Mouse (Mus musculus) hindbrain, embryonic 14.5 days (tissue): Measurements from ENCODE around the gene Gbf1. TPM values are rescaled to one million over a fixed set of nuclear protein-coding genes. Genes with fewer than 3 reads are reported as not detected.

Source experiments
- ATAC-seq: fragments of 200-750 bp; cut with Nextera tagmentation; 2 replicates; pipeline ENCODE4 v1.8.0; 2017; ENCODE audit warnings: moderate number of reproducible peaks, mild to moderate bottlenecking, moderate TSS enrichment, moderate library complexity; ENCODE audit not compliant: low FRiP score
- DNase-seq: peaks from one replicate; pipeline ENCODE4 v3.0.0-alpha.2; 2015; ENCODE audit warnings: low spot score
- H3K27ac ChIP-seq: fragments of 300-500 bp; sonication (generic); 2 replicates; pipeline ENCODE4 v1.5.1; 2014; ENCODE audit warnings: mild to moderate bottlenecking, moderate library complexity
- H3K27me3 ChIP-seq: fragments of 300-500 bp; sonication (generic); 2 replicates; pipeline ENCODE4 v1.6.1; 2014; ENCODE audit warnings: mild to moderate bottlenecking, low read length, mixed read lengths; ENCODE audit not compliant: control insufficient read depth, insufficient read depth
- H3K36me3 ChIP-seq: fragments of 300-500 bp; sonication (generic); replicated peaks from 2 replicates; pipeline ENCODE4 v1.6.1; 2014; ENCODE audit not compliant: control insufficient read depth, insufficient read depth
- H3K4me1 ChIP-seq: fragments of 300-500 bp; sonication (generic); replicated peaks from 2 replicates; pipeline ENCODE4 v1.6.1; 2014; ENCODE audit warnings: antibody characterized with exemption, low read length, mixed read lengths; ENCODE audit not compliant: control insufficient read depth, insufficient read depth
- H3K4me2 ChIP-seq: fragments of 300-500 bp; sonication (generic); replicated peaks from 2 replicates; pipeline ENCODE4 v1.6.1; 2014; ENCODE audit warnings: mild to moderate bottlenecking, moderate library complexity
- H3K4me3 ChIP-seq: fragments of 300-500 bp; sonication (generic); replicated peaks from 2 replicates; pipeline ENCODE4 v1.5.1; 2014; ENCODE audit warnings: mild to moderate bottlenecking, low read length
- H3K9ac ChIP-seq: fragments of 300-500 bp; sonication (generic); 2 replicates; pipeline ENCODE4 v1.6.1; 2014
- H3K9me3 ChIP-seq: fragments of 300-500 bp; sonication (generic); 2 replicates; pipeline ENCODE4 v1.6.1; 2016; ENCODE audit warnings: low read length; ENCODE audit not compliant: control insufficient read depth
- WGBS: fragments of 180-500 bp; shearing (Covaris S2); extraction: QIAGEN DNeasy Blood & Tissue Kit; methylation state at CpG from one replicate; pipeline ENCODE4 v1.1.7; 2014; 5-methylcytosine and 5-hydroxymethylcytosine counted together
- polyA plus RNA-seq: library from polyadenylated mRNA; unstranded; fragments of >200 nt; fragmentation: Nextera tagmentation; extraction: Ambion mirVana; gene quantifications from 2 replicates; pipeline ENCODE4 v1.2.1, GENCODE M21; 2014

The Gbf1 gene
- polyA plus RNA-seq, 1 experiment from 2014 or later: 68.3 TPM

- H3K4me3 ChIP-seq: no peak overlapping the region
- WGBS: 37% methylated on average over 7 of the region's 7 CpGs
- no peak overlapping the region for H3K27ac ChIP-seq
- H3K4me1 ChIP-seq: peaks cover 29% of the 10 kb centered on the region
- no peaks in the 10 kb centered on the region for H3K27me3 ChIP-seq
- H3K36me3 ChIP-seq: peaks cover 25% of the 10 kb centered on the region
- H3K4me2 ChIP-seq: no peak overlapping the region
- ATAC-seq (no peak), DNase-seq (no peak)
- no peak overlapping the region for H3K9ac ChIP-seq
- no peaks in the 10 kb centered on the region for H3K9me3 ChIP-seq
Observed at GRCm38 (mm10) chr19:46332721-46333339, 180.5 kb downstream of the Gbf1 start.

DNA sequence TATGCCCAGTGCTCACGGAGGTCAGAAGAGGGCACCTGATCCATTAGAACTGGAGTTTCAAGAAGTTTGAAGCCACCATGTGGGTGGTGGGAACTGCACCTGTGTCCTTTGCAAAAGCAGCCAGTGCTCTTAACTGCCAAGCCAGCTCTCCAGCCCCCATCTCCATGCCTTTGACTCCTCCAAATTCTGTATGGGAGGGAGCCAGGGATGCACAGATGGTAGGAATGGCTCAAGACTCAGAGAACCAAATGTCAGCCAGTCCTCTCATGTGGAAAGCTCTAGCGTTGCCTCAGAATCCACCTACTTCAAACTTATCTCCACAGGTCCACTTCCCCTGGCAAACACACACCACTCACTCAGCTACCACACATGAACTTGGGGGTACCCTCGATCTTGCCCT is 181.6 kb downstream of the Gbf1 start:
- WGBS: 90% methylated on average over 3 of the region's 3 CpGs
- peaks cover 25% of the 10 kb centered on the region for H3K36me3 ChIP-seq

More for the DNA sequence above, 181.6 kb downstream of the Gbf1 start:
- Histone ChIP-seq H3K27ac (no peak overlapping the region), H3K27me3 (no peaks in the 10 kb centered on the region), H3K4me3 (no peak overlapping the region), H3K9ac (no peak overlapping the region), H3K9me3 (no peaks in the 10 kb centered on the region), H3K4me2 (no peak overlapping the region), H3K4me1 (peaks cover 29% of the 10 kb centered on the region)
- DNase-seq (no peak), ATAC-seq (no peak)

Other genes with a start within 250 kb of the Gbf1 start
- gene Armh3, start 154.0 kb upstream of the Gbf1 start, polyA plus RNA-seq: 17.7 and 18.7 TPM in 2 replicates
- gene Hps6, start 149.0 kb upstream of the Gbf1 start, polyA plus RNA-seq: 2.9 and 3.1 TPM in 2 replicates
- gene Pprc1, start 107.6 kb upstream of the Gbf1 start, polyA plus RNA-seq: 19.1 and 29.6 TPM in 2 replicates
- 92.2 and 95.4 TPM in 2 replicates for gene Ldb1, start 107.3 kb upstream of the Gbf1 start, polyA plus RNA-seq
- 58.1 and 63.2 TPM in 2 replicates for gene Nolc1, start 76.6 kb upstream of the Gbf1 start, polyA plus RNA-seq
- not detected in 2 replicates for gene Elovl3, start 20.6 kb upstream of the Gbf1 start, polyA plus RNA-seq
- not detected in 2 replicates for gene Pitx3, start 4.2 kb upstream of the Gbf1 start, polyA plus RNA-seq
- gene Nfkb2, start 151.8 kb downstream of the Gbf1 start, polyA plus RNA-seq: 1.9 and 2.8 TPM in 2 replicates
- 131 and 152 TPM in 2 replicates for gene Psd, start 174.6 kb downstream of the Gbf1 start, polyA plus RNA-seq
- gene Fbxl15, start 175.7 kb downstream of the Gbf1 start, polyA plus RNA-seq: 45.5 and 49.1 TPM in 2 replicates
- 318 and 321 TPM in 2 replicates for gene Cuedc2, start 186.2 kb downstream of the Gbf1 start, polyA plus RNA-seq
- gene Mfsd13a, start 188.6 kb downstream of the Gbf1 start, polyA plus RNA-seq: 9.9 and 10.0 TPM in 2 replicates
- gene 2310034G01Rik, start 197.8 kb downstream of the Gbf1 start, polyA plus RNA-seq: 2.5 and 2.8 TPM in 2 replicates
- 327 and 382 TPM in 2 replicates for gene Actr1a, start 243.2 kb downstream of the Gbf1 start, polyA plus RNA-seq
- 23.0 and 24.1 TPM in 2 replicates for gene Sufu, start 244.4 kb downstream of the Gbf1 start, polyA plus RNA-seq